Mouse (Mus musculus) kidney, adult 11 months (tissue): ENCODE data around the gene Dapk2.
"Not testable (repeated sequence)": the region's sequence is repeated elsewhere in the genome, so short reads cannot be mapped to it uniquely, and the experiment has no call there.

ENCODE experiments used
- DNase-seq: peaks from one replicate; pipeline ENCODE4 v3.0.0; 2022

Gene Dapk2

GRCm38 (mm10) chr9:66281501-66281951, 123.5 kb downstream of the Dapk2 start:
- DNase-seq: no peak

GRCm38 (mm10) chr9:66282582-66282981, 124.6 kb downstream of the Dapk2 start:
- DNase-seq: no peak

GRCm38 (mm10) chr9:66283565-66284203, 125.7 kb downstream of the Dapk2 start:
- DNase-seq: peak; percentile 74

- not testable (repeated sequence) for DNase-seq
These were observed 127.2 kb downstream of the Dapk2 start for GRCm38 (mm10) chr9:66285241-66285640.

GRCm38 (mm10) chr9:66285901-66286300, 127.9 kb downstream of the Dapk2 start:
- DNase-seq: no peak

- no peak for DNase-seq
These were observed 132.7 kb downstream of the Dapk2 start for GRCm38 (mm10) chr9:66290727-66291126.

GRCm38 (mm10) chr9:66293319-66293718, 135.3 kb downstream of the Dapk2 start:
- no peak for DNase-seq

GRCm38 (mm10) chr9:66294227-66294626, 136.2 kb downstream of the Dapk2 start:
- no peak for DNase-seq

- no peak for DNase-seq
These were observed 137.0 kb downstream of the Dapk2 start for GRCm38 (mm10) chr9:66294980-66295410.

- DNase-seq: no peak
These were observed 137.6 kb downstream of the Dapk2 start for GRCm38 (mm10) chr9:66295577-66296120.

GRCm38 (mm10) chr9:66298783-66299182, 140.8 kb downstream of the Dapk2 start:
- no peak for DNase-seq

GRCm38 (mm10) chr9:66300448-66301027, 142.5 kb downstream of the Dapk2 start:
- no peak for DNase-seq

- no peak for DNase-seq
These were observed 146.5 kb downstream of the Dapk2 start for GRCm38 (mm10) chr9:66304320-66305090.

- peak; percentile 17 for DNase-seq
These were observed 147.4 kb downstream of the Dapk2 start for GRCm38 (mm10) chr9:66305121-66306112.

GRCm38 (mm10) chr9:66306414-66306813, 148.4 kb downstream of the Dapk2 start:
- no peak for DNase-seq

- no peak for DNase-seq
These were observed 149.3 kb downstream of the Dapk2 start for GRCm38 (mm10) chr9:66307341-66307740.

GRCm38 (mm10) chr9:66308741-66309140, 150.7 kb downstream of the Dapk2 start:
- DNase-seq: no peak

GRCm38 (mm10) chr9:66311458-66311857, 153.4 kb downstream of the Dapk2 start:
- DNase-seq: peak; percentile 24

- no peak for DNase-seq
These were observed 158.6 kb downstream of the Dapk2 start for GRCm38 (mm10) chr9:66316603-66317002.
